Mouse (Mus musculus): Measurements from ENCODE around the gene Ap5z1.

GRCm38 (mm10) chr5:142502414-142502813, 38.7 kb downstream of the Ap5z1 start:
- TF ChIP-seq CTCF (IDR thresholded peaks at IDR 0.05; ENCODE audit: low read depth): peak; percentile 81
- no peak for TF ChIP-seq EP300 (IDR thresholded peaks at IDR 0.05; ENCODE audit: low read depth)

Measured in liver, postnatal 0 days (tissue).